Mouse (Mus musculus) macrophage (primary cell): ENCODE measurements around the gene Olfr368. TPM values are rescaled to one million over a fixed set of nuclear protein-coding genes. Genes with fewer than 3 reads are reported as not detected.

ENCODE experiments used
- H3K27ac ChIP-seq: fragments of 350-480 bp; formaldehyde crosslinking; 2 replicates; pipeline ENCODE4 v1.9.0; 2021
- H3K36me3 ChIP-seq: fragments of 350-480 bp; formaldehyde crosslinking; 2 replicates; pipeline ENCODE4 v1.9.0; 2021; ENCODE audit errors: inconsistent target
- H3K4me3 ChIP-seq: fragments of 350-480 bp; formaldehyde crosslinking; 2 replicates; pipeline ENCODE4 v1.9.0; 2021; ENCODE audit errors: inconsistent target
- H3K79me2 ChIP-seq: fragments of 350-480 bp; formaldehyde crosslinking; 2 replicates; pipeline ENCODE4 v1.9.0; 2021; ENCODE audit errors: inconsistent target
- WGBS: methylation state at CpG from one replicate; pipeline ENCODE4 v1.1.7; 2026; ENCODE audit warnings: inconsistent platforms; ENCODE audit not compliant: missing documents; 5-methylcytosine and 5-hydroxymethylcytosine counted together
- polyA plus RNA-seq: library from polyadenylated mRNA; stranded (reverse); fragments of 250-400 nt; gene quantifications from 3 replicates; pipeline ENCODE4 v1.2.4, GENCODE M21; 2018; ENCODE audit warnings: inconsistent platforms
- total RNA-seq, 78 experiments: library from RNA; depleted of rRNA; stranded (reverse); fragments of 250-400 nt; gene quantifications; 1 replicate in 9 of 78; 2 replicates in 24 of 78; 3 replicates in 43 of 78; 4 replicates in 2 of 78; pipeline ENCODE4 v1.2.4; 2018; ENCODE audit warnings: inconsistent platforms in 56 of 78

Olfr368 gene
- total RNA-seq (2018; cell fraction: chromatin; rRNA removed): not detected
- not detected for total RNA-seq (2018; cell fraction: cytosol; rRNA removed)
- total RNA-seq (2018; cell fraction: nucleus; rRNA removed): not detected
- not detected in 3 replicates for polyA plus RNA-seq

DNA sequence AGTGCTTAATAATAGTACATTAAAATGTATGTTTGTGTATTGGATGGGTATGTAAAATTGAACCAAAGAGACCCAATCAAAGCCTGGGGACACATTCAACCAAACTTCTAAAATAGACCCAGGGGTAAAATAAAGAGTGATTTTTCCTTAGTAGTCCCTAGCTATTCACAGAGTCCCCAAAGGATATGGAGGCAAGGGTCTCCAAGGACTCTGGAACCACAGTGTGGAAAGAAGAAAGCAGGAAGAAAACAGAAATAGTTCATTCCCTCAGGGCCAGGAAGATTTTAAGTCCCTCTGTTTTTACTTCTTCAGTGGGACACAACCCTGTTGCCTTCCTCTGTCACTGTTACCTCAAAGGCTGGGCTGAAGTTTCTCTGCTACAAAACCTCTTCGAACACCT lies at the start of gene Olfr368:
Olfr368 (plus strand) TSS at position 301 of the 400 bp plus-strand sequence.
- Histone ChIP-seq H3K27ac (no peak within 1 kb of the TSS), H3K4me3 (no peak within 1 kb of the TSS), H3K36me3 (no peaks in the 10 kb centered on the region), H3K79me2 (no peaks in the 10 kb centered on the region)
- 73% methylated on average over 1 of the region's 1 CpGs for WGBS

DNA sequence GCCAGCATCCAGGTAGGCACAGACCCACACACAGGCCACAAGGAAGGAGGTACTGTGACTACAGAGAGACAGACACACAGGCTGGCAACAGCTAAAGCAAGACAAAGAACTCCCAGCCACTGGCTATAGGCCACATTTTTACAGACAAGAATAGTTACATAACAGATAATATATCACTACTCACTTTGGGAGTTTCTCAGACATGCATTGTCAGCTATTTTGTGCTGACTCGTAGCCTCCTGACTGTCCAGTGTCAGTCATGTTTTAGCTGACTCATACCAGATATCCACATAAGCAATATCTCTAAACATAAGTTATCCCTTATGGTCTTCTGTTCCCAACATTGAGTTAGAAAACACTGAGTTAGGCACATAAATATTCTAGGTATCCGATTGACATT lies 7.0 kb downstream of the Olfr368 start:
- no peaks in the 10 kb centered on the region for H3K36me3 ChIP-seq
- H3K79me2 ChIP-seq: no peaks in the 10 kb centered on the region
- H3K27ac ChIP-seq: peak overlapping the region; percentile 65
- no peak overlapping the region for H3K4me3 ChIP-seq
- WGBS: 54% methylated on average over 2 of the region's 2 CpGs

DNA sequence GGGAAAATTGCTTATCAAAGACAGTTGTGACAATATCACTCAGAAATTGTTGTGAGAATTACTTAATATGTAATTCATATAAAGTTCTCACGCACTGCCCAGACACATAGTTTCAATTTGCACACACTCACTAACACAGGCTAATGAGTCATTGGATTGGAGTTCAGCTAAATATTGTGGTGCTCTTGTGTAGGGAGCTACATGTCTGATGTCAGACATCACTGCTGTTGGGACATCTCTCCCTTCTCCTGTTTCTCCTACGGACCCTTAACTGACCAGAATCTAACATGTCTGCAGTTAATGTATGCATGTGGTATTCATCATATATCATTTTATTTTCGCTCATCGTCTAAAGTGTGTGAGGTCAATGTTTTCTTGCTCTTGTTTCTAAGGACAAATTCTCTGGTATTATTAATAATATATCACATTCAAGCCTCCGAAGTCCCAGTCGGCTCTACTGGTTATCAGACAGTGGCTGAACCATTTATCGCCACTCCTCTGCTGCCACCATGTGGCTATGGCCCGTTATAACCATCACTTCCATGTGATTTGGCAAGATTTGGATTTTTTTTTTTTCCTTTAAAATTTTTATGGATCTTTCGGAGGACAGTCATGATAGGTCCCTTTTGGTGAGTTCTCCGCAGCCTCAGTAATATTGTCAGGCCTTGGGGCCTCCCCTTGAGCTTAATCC lies 12.3 kb downstream of the Olfr368 start:
- no peak overlapping the region for H3K4me3 ChIP-seq
- H3K79me2 ChIP-seq: no peaks in the 10 kb centered on the region
- H3K27ac ChIP-seq: no peak overlapping the region
- 58% methylated on average over 10 of the region's 10 CpGs for WGBS
- H3K36me3 ChIP-seq: no peaks in the 10 kb centered on the region

DNA sequence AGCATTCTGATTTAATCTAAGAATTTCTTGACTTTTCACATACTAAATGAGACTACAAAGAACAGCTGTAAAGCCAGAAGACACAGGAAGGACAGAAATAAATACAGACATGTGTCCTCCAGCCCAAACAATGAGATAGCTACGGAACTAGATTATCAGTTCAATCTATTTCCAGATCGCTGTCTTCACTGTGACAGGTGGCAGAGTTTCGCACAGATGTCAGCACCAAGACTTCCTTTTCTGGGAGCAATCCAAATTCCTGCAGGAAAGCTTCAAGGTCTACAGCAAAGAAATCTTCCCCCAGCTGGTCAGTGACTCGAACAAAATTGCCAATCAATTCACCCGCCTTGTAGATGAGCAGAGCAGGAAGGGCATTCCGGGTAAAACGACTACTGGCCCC lies 25.4 kb downstream of the Olfr368 start:
- Histone ChIP-seq H3K79me2 (no peaks in the 10 kb centered on the region), H3K4me3 (no peak overlapping the region), H3K36me3 (peaks cover 58% of the 10 kb centered on the region), H3K27ac (no peak overlapping the region)
- WGBS: 82% methylated on average over 7 of the region's 7 CpGs

DNA sequence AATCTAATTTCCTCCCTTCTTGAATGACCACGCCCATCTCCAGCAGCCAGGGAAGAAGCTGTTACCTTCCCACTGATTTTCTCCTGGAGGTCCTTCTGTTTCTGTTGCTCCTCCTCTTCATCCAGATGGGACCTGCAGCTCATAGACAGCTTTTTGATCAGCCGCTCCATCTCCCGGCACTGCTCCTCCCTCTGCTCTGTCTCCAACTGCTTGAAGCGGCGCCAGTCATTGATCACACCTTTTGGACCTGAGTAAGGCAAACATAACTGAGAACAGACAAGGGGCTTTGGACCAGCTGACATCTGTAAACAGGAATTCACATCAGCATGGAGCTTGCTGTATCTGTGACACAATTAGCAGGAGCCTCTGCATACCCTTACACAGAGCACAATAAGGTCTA lies 29.3 kb downstream of the Olfr368 start:
- WGBS: 92% methylated on average over 5 of the region's 5 CpGs
- H3K79me2 ChIP-seq: peaks cover 17% of the 10 kb centered on the region; the same call in 1 of the 2 replicates
- H3K4me3 ChIP-seq: no peak overlapping the region
- H3K36me3 ChIP-seq: peaks cover 63% of the 10 kb centered on the region
- no peak overlapping the region for H3K27ac ChIP-seq

DNA sequence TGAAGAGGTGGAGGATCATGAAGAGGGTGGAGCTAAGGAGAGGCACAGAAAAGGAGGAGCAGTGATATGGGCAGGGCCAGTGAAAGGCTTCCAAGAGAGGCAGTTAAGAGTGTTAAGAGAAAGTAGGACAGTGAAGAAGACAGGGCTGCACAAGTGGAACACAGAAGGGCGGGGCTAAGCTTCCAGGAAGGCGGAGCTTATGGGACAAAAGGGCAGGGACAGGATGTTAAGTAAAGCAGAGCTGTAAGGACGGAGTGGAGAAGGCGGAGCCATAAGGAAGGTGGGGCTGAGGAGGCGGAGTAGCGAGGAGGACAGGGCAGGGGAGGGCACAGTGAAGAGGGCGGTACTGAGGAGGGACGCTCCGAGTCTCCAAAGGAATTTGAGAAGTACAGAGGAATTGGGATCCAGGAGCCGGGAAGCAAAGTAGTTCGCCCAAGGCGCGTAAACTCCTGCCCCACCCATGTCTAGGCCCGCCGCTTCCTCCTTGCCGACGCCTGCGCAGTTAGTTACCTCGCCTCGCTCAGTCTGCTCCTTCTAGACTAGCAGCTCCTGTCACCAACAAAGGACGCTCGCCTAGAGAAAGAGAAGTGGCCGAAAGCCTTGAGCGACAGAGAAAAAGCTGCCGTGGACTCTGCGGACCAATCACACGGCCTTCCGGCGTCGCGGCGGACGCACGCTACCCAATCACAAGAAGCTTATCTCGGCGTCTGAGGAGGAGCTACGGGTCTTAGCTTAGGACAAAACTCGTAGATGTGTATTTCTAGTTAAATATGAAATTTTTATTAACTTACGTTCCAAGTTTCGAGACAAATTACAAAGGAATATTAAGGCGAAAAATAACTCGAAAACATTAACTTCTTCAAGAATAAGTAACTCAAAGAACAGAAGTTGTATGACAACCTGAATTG lies 32.6 kb downstream of the Olfr368 start, which contains the start of gene Pdcl:
Pdcl (minus strand) TSS at position 700 of the 908 bp plus-strand sequence.
- H3K4me3 ChIP-seq: peak within 1 kb of the TSS; percentile 65
- H3K36me3 ChIP-seq: peaks cover 32% of the 10 kb centered on the region
- H3K27ac ChIP-seq: peak within 1 kb of the TSS; percentile 92
- under 1% methylated on average over 42 of the region's 42 CpGs for WGBS
- peaks cover 17% of the 10 kb centered on the region; the same call in 1 of the 2 replicates for H3K79me2 ChIP-seq

DNA sequence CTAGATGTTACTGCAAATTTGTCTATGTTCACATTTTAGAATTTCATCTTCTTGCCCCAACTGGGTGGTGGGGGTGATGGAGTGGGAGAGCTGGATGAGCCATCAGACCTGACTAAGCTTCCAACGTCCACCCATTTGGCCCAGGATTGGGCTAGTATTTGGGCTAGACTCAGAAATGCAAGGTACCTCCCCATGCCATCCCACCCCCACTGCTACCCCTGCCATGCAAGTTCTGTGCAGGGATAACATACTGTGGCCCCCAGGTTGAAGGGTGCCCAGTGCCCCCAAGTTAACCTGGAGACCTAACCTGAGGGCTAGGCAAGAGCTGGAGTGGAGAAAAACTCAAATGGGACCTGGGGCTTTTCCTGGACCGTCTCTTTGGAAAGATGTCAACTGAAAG lies 33.6 kb downstream of the Olfr368 start:
- 100% methylated on average over 2 of the region's 2 CpGs for WGBS
- Histone ChIP-seq H3K27ac (peak overlapping the region; percentile 92), H3K36me3 (peaks cover 21% of the 10 kb centered on the region), H3K4me3 (peak overlapping the region; percentile 65; the same call in 1 of the 2 replicates), H3K79me2 (peaks cover 17% of the 10 kb centered on the region; the same call in 1 of the 2 replicates)

DNA sequence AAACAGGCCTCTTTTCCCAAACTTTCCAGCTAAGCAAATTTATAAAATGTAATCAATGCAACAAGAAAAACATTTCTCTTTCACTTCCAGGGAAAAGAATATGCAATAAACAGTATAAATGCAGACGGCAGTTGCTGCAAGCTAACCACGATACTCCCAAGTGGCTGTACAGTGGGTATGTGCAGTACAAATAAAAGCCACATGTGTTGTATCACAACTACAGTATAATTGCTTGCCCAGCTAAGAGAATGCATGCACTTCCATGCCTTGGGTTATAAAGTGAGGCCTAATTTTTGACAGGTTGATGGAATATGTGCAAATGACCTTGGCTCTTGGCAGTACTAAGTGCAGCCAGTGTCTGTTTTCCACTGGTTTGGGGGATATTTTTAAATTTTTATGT lies 44.3 kb downstream of the Olfr368 start:
- no peak overlapping the region for H3K4me3 ChIP-seq
- H3K79me2 ChIP-seq: no peaks in the 10 kb centered on the region
- no peak overlapping the region for H3K27ac ChIP-seq
- whole genome bisulfite sequencing: 89% methylated on average over 2 of the region's 2 CpGs
- H3K36me3 ChIP-seq: peaks cover 9% of the 10 kb centered on the region; the same call in 1 of the 2 replicates

DNA sequence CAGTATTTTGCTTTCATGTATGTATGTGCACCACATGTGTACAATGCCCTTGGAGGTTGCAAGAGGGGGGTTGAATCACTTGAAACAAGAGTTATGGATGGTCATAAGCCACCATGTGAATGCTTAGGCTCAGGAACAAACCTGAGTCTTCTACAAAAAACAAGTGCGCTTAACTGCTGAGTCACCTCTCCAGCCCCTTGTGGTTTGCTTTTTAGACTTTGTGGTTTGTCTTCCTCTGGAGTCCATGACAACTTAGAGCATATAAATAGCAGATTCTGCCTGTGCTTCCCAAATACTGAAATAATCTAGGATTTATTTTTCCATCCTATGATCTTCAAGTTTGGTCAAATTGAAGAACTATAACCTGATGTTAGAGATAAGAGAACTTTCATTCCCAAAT lies 49.7 kb downstream of the Olfr368 start:
- 10% methylated on average over 1 of the region's 1 CpGs for WGBS
- Histone ChIP-seq H3K79me2 (no peaks in the 10 kb centered on the region), H3K4me3 (no peak overlapping the region), H3K27ac (no peak overlapping the region), H3K36me3 (peaks cover 43% of the 10 kb centered on the region)

DNA sequence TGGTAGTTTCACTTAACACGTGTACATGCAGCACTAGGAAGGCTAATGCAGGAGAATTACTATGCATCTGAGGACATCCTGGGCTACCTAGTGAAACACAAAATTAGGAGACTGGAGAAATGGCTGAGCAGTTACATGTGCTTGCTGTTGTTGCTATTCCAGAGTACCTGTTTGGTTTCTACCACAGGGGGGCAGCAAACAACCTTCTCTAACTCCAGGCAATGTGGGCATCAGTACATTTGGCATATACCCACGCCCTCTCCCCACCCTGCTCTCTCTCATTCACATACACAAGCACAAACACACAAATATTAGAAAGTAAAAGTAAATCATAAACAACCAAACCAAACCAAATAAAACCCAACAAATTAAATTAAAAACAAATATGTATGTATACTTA lies 53.9 kb downstream of the Olfr368 start:
- Histone ChIP-seq H3K36me3 (peaks cover 63% of the 10 kb centered on the region), H3K4me3 (no peak overlapping the region), H3K79me2 (no peaks in the 10 kb centered on the region), H3K27ac (no peak overlapping the region)
- WGBS: 58% methylated on average over 2 of the region's 2 CpGs

Other genes starting within 250 kb of the Olfr368 start
- not detected in 3 replicates for gene Olfr361, start 237.2 kb upstream of the Olfr368 start, polyA plus RNA-seq
- gene Olfr362, start 208.6 kb upstream of the Olfr368 start, polyA plus RNA-seq: not detected in 3 replicates
- not detected in 3 replicates for gene Olfr364-ps1, start 187.2 kb upstream of the Olfr368 start, polyA plus RNA-seq
- not detected in 3 replicates for gene Olfr365, start 138.3 kb upstream of the Olfr368 start, polyA plus RNA-seq
- not detected in 3 replicates for gene Olfr366, start 114.9 kb upstream of the Olfr368 start, polyA plus RNA-seq
- 30.7 to 34.2 TPM (median 31.4 TPM) in 3 replicates for gene Pdcl, start 32.8 kb downstream of the Olfr368 start, polyA plus RNA-seq
- 8.6 to 13.4 TPM (median 12.1 TPM) in 3 replicates for gene Rc3h2, start 96.4 kb downstream of the Olfr368 start, polyA plus RNA-seq
- gene Zbtb26, start 116.6 kb downstream of the Olfr368 start, polyA plus RNA-seq: 1.8 to 3.8 TPM (median 2.1 TPM) in 3 replicates
- 10.3 to 13.1 TPM (median 11.9 TPM) in 3 replicates for gene Zbtb6, start 116.7 kb downstream of the Olfr368 start, polyA plus RNA-seq
- gene Rabgap1, start 116.8 kb downstream of the Olfr368 start, polyA plus RNA-seq: 24.2 to 51.7 TPM (median 25.0 TPM) in 3 replicates
- 0.04 TPM in 1 of 3 replicates, not detected in the others for gene Gpr21, start 189.8 kb downstream of the Olfr368 start, polyA plus RNA-seq